Mouse (Mus musculus) ES-Bruce4 (cell line): ENCODE results near the gene Dmrtc1a. TPM values are rescaled to one million over a fixed set of nuclear protein-coding genes. Genes with fewer than 3 reads are reported as not detected.
A peak's percentile ranks its signal among the peaks of the same experiment; 100 is the strongest.
"Not testable (repeated sequence)": the region's sequence is repeated elsewhere in the genome, so short reads cannot be mapped to it uniquely, and the experiment has no call there.

Source experiments
- H3K27ac ChIP-seq: 2 replicates; pipeline ENCODE4 v1.5.1; 2012; ENCODE audit warnings: low read length, inconsistent platforms; ENCODE audit not compliant: insufficient read depth
- H3K27me3 ChIP-seq: 2 replicates; pipeline ENCODE4 v1.6.1; 2012; ENCODE audit warnings: mild to moderate bottlenecking, low read length, inconsistent platforms; ENCODE audit not compliant: control insufficient read depth, poor library complexity, insufficient read depth, severe bottlenecking
- H3K36me3 ChIP-seq: 2 replicates; pipeline ENCODE4 v1.6.1; 2012; ENCODE audit warnings: inconsistent platforms, mild to moderate bottlenecking, low read length, moderate library complexity; ENCODE audit not compliant: control insufficient read depth, poor library complexity, insufficient read depth, severe bottlenecking
- H3K4me1 ChIP-seq: one replicate; pipeline ENCODE4 v1.8.1; 2011; ENCODE audit warnings: low read length; ENCODE audit not compliant: control insufficient read depth, insufficient read depth
- H3K4me3 ChIP-seq: 2 replicates; pipeline ENCODE4 v1.5.1; 2011; ENCODE audit warnings: low read depth, mild to moderate bottlenecking, low read length
- H3K9ac ChIP-seq: 2 replicates; pipeline ENCODE4 v1.6.1; 2012; ENCODE audit warnings: low read depth, mild to moderate bottlenecking, inconsistent platforms; ENCODE audit not compliant: poor library complexity, severe bottlenecking
- H3K9me3 ChIP-seq: replicated peaks from 2 replicates; pipeline ENCODE4 v1.6.1; 2012; ENCODE audit warnings: mild to moderate bottlenecking, low read length, inconsistent platforms; ENCODE audit not compliant: control insufficient read depth, poor library complexity, insufficient read depth, severe bottlenecking
- CTCF ChIP-seq: IDR thresholded peaks from one replicate; pipeline ENCODE4 v1.8.1; 2011; ENCODE audit warnings: low read depth, low read length
- EP300 ChIP-seq: IDR thresholded peaks from 2 replicates; pipeline ENCODE4 v1.6.1; 2011; ENCODE audit warnings: low read depth, low read length; ENCODE audit not compliant: insufficient read depth
- POLR2A ChIP-seq: IDR thresholded peaks from one replicate; pipeline ENCODE4 v1.8.1; 2011; ENCODE audit warnings: low read length; ENCODE audit not compliant: insufficient read depth
- polyA plus RNA-seq: library from polyadenylated mRNA; stranded (reverse); fragments of >200 nt; gene quantifications from 2 replicates; pipeline ENCODE4 v1.2.4, GENCODE M21; 2011; ENCODE audit warnings: low read depth; ENCODE audit not compliant: missing spikeins, insufficient read depth, insufficient read length

Gene Dmrtc1a
- not detected in 2 replicates for polyA plus RNA-seq

DNA sequence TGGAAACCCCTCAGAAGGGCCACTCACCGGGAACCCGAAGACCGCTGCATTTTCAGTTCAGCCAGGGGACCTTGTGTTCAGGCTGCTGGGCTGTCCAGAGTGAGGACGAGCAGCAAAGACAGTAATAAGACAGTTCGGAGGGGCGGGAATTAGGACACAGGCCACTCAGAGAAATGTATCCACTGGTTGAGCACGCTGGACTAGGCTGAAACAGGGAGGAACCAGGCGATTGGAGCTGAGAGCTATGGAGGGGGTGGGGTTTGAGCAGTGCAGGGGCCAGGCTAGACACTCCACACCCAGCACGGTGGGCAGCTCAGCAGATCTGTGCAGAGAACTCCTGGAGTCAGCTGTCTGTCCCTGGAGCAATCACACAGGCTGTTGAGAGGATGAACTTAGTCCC is at the start of gene Dmrtc1a, which contains the start of gene 1700011M02Rik:
Gene Dmrtc1a, minus strand, starts transcription at position 101 of the 400 bp plus-strand sequence.
Gene 1700011M02Rik, plus strand, starts transcription at position 319 of the 400 bp plus-strand sequence.
- H3K27ac ChIP-seq, H3K27me3 ChIP-seq, H3K9me3 ChIP-seq, H3K36me3 ChIP-seq, H3K4me3 ChIP-seq, H3K4me1 ChIP-seq, H3K9ac ChIP-seq: not testable (repeated sequence)

GRCm38 (mm10) chrX:102950136-102950535 is 41.6 kb upstream of the Dmrtc1a start:
- not testable (repeated sequence) for H3K4me3 ChIP-seq, H3K9ac ChIP-seq, H3K9me3 ChIP-seq, H3K27me3 ChIP-seq, H3K27ac ChIP-seq, H3K36me3 ChIP-seq, H3K4me1 ChIP-seq

- Histone ChIP-seq H3K27ac (no peak overlapping the region), H3K36me3 (no peaks in the 10 kb centered on the region), H3K27me3 (no peaks in the 10 kb centered on the region), H3K9me3 (no peaks in the 10 kb centered on the region), H3K4me1 (no peaks in the 10 kb centered on the region), H3K4me3 (no peak overlapping the region), H3K9ac (no peak overlapping the region)
- no peak for TF ChIP-seq EP300
- no peak for TF ChIP-seq CTCF
- no peak for TF ChIP-seq POLR2A
Measured at GRCm38 (mm10) chrX:102936743-102937142, 28.3 kb upstream of the Dmrtc1a start.

GRCm38 (mm10) chrX:102934395-102934764 is 25.9 kb upstream of the Dmrtc1a start:
- Histone ChIP-seq H3K27me3 (no peaks in the 10 kb centered on the region), H3K36me3 (no peaks in the 10 kb centered on the region), H3K9ac (no peak overlapping the region), H3K4me3 (no peak overlapping the region), H3K27ac (no peak overlapping the region), H3K9me3 (no peaks in the 10 kb centered on the region), H3K4me1 (no peaks in the 10 kb centered on the region)
- TF ChIP-seq EP300 (no peak), POLR2A (no peak), CTCF (no peak)

GRCm38 (mm10) chrX:102933571-102934394 is 25.3 kb upstream of the Dmrtc1a start:
- Histone ChIP-seq H3K4me1 (no peaks in the 10 kb centered on the region), H3K27me3 (no peaks in the 10 kb centered on the region), H3K9ac (peak overlapping the region; percentile 70), H3K4me3 (peak overlapping the region; percentile 63), H3K9me3 (no peaks in the 10 kb centered on the region), H3K36me3 (no peaks in the 10 kb centered on the region), H3K27ac (no peak overlapping the region)
- no peak for TF ChIP-seq EP300
- TF ChIP-seq CTCF, result peak; percentile 33
- TF ChIP-seq POLR2A, result no peak

GRCm38 (mm10) chrX:102932992-102933570 is 24.6 kb upstream of the Dmrtc1a start:
- Histone ChIP-seq H3K36me3 (no peaks in the 10 kb centered on the region), H3K9ac (peak overlapping the region; percentile 70), H3K27me3 (no peaks in the 10 kb centered on the region), H3K27ac (no peak overlapping the region), H3K4me3 (peak overlapping the region; percentile 63), H3K9me3 (no peaks in the 10 kb centered on the region), H3K4me1 (no peaks in the 10 kb centered on the region)
- TF ChIP-seq EP300, result no peak
- no peak for TF ChIP-seq POLR2A
- no peak for TF ChIP-seq CTCF

GRCm38 (mm10) chrX:102928072-102928471 is 19.6 kb upstream of the Dmrtc1a start, which contains the start of gene 1700018G05Rik:
Gene 1700018G05Rik (plus strand): TSS chrX:102928372.
- H3K9ac ChIP-seq, H3K4me3 ChIP-seq, H3K9me3 ChIP-seq, H3K4me1 ChIP-seq, H3K36me3 ChIP-seq, H3K27ac ChIP-seq, H3K27me3 ChIP-seq: not testable (repeated sequence)

GRCm38 (mm10) chrX:102926707-102927106 is 18.2 kb upstream of the Dmrtc1a start:
- H3K27ac ChIP-seq, H3K9ac ChIP-seq, H3K4me1 ChIP-seq, H3K4me3 ChIP-seq, H3K27me3 ChIP-seq, H3K9me3 ChIP-seq, H3K36me3 ChIP-seq: not testable (repeated sequence)

GRCm38 (mm10) chrX:102914823-102915222 is 6.3 kb upstream of the Dmrtc1a start:
- H3K36me3 ChIP-seq, H3K4me3 ChIP-seq, H3K27me3 ChIP-seq, H3K4me1 ChIP-seq, H3K9me3 ChIP-seq, H3K9ac ChIP-seq, H3K27ac ChIP-seq: not testable (repeated sequence)
